Mouse (Mus musculus): Measurements from ENCODE around the gene Gm4881. TPM values are rescaled to one million over a fixed set of nuclear protein-coding genes. Genes with fewer than 3 reads are reported as not detected.

The Gm4881 gene
- not detected for total RNA-seq (2021)
- long read RNA-seq = 0 reads

GRCm38 (mm10) chr7:24944257-24944950 is at the start of gene Gm4881:
TSS of gene Gm4881 (minus strand) at chr7:24944494.
- no peak for DNase-seq (ENCODE audit: low spot score in 2 of 2)

GRCm38 (mm10) chr7:24993081-24993480 is 48.8 kb upstream of the Gm4881 start:
- DNase-seq (ENCODE audit: low spot score in 2 of 2) = peak in 1 of 2 experiments; percentile 56

DNA sequence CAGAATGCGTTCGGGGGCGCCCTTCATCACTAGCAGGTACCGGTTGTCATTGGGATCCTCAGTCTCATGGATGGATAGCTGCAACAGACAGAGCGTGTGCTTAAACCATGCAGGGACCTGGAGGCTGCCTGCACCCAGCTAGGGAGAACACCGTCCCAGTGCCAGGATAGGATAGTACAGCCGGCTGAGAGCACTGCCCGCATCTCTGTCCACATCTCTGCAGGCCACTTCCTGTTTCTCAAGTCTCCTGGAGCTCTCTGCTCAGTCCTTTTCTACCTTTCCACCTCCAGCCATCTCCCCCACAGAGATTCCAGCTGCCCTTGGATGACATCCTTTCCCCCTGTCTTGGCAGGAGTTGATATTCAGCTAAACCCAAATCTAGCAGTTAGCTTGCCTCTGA is 46.2 kb upstream of the Gm4881 start:
- DNase-seq (ENCODE audit: low spot score in 2 of 2) = no peak

DNA sequence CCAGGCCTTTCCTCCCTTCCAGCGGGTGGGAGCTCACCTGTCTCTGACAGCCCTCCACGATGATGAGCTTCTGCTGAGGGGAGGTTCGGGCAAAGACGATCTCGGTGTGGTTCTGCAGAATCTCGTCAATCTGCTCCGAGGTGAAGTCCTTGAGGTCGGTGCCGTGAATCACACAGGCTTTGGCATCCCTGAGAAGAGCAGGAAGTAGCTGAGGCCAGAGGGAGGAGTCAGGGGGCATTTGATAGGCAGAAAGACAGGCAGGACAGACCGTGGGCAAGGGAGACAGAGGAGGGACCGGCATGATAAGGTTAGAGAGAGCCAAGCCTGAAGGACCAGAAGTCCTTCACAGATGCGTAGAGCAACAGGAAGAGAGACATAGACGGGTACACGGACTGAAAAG is 43.6 kb upstream of the Gm4881 start:
- DNase-seq (ENCODE audit: low spot score in 2 of 2) = no peak

DNA sequence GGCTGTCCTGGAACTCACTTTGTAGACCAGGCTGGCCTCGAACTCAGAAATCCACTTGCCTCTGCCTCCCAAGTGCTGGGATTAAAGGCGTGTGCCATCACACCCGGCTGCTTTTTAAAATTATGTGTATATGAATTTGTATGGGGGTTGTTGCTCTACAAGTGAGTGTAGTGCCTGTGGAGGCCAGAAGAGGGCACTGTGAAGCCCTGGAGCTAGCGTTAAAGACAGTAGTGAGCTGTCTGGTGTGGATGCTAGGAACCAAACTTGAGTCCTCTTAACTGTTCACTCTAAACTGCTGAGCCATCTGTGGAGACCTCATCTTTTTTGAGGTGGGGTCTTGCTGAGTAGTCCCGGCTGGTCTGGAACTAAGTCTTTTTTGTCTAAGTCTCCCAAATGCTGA is 41.5 kb upstream of the Gm4881 start:
- DNase-seq (ENCODE audit: low spot score in 2 of 2) = no peak

GRCm38 (mm10) chr7:24984307-24984706 is 40.0 kb upstream of the Gm4881 start:
- no peak for DNase-seq (ENCODE audit: low spot score in 2 of 2)

DNA sequence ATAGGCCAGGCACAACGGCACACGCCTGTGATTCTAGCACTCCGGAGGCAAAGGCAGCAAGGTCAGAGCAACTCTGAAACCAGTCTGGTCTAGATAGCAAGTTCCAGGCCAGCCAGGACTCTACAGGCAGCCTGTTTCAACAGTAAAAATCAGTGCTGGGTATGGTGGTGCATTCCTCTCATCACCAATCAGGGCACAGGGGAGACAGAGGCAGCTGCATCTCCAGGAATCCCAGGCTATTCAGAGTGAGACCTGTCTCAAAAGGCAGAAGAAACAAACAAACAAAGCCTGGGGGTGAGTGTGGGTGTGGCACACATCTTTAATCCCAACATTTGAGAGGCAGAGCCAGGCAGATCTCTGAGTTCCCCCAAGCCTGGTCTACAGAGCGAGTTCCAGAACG is 39.1 kb upstream of the Gm4881 start:
- no peak for DNase-seq (ENCODE audit: low spot score in 2 of 2)

- no peak for DNase-seq (ENCODE audit: low spot score in 2 of 2)
These were observed 36.1 kb upstream of the Gm4881 start for GRCm38 (mm10) chr7:24980439-24980838.

GRCm38 (mm10) chr7:24978781-24979180 is 34.5 kb upstream of the Gm4881 start:
- DNase-seq (ENCODE audit: low spot score in 2 of 2) = no peak

- DNase-seq (ENCODE audit: low spot score in 2 of 2) = peak in 1 of 2 experiments; percentile 52
These were observed 30.8 kb upstream of the Gm4881 start for GRCm38 (mm10) chr7:24974893-24975595.

DNA sequence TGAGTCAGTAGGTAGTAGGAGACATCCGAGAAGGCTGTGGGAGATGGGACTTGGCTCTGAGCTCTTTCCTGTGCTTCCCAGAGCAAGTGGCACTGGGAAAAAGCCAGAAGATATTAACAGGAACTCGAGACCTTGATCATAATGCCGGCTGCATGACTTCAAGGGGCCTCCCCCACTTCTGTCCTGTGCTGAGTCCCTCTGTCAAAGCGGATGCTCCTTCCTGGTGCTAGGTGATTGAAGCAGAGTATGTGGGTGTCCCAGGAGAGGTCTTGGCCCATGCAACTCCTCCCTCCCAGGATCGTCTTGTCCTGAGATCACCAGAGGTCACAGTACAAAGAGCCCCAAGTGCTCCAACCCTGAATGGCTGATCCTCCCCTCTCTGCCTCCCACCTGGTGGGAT is 29.6 kb upstream of the Gm4881 start:
- DNase-seq (ENCODE audit: low spot score in 2 of 2) = no peak

- DNase-seq (ENCODE audit: low spot score in 2 of 2) = no peak
These were observed 28.9 kb upstream of the Gm4881 start for GRCm38 (mm10) chr7:24973208-24973607.

GRCm38 (mm10) chr7:24971972-24972893 is 27.9 kb upstream of the Gm4881 start, which contains the start of gene Rabac1:
TSS of gene Rabac1 (minus strand) at chr7:24972754.
- DNase-seq (ENCODE audit: low spot score in 2 of 2) = peak; percentile 93 to 97

- peak in 1 of 2 experiments; percentile 44 for DNase-seq (ENCODE audit: low spot score in 2 of 2)
These were observed 27.1 kb upstream of the Gm4881 start for GRCm38 (mm10) chr7:24971261-24971971.

GRCm38 (mm10) chr7:24970341-24970740 is 26.0 kb upstream of the Gm4881 start:
- peak in 1 of 2 experiments; percentile 4 for DNase-seq (ENCODE audit: low spot score in 2 of 2)

- peak; percentile 51 to 86 for DNase-seq (ENCODE audit: low spot score in 2 of 2)
These were observed 25.5 kb upstream of the Gm4881 start for GRCm38 (mm10) chr7:24969805-24970204.

DNA sequence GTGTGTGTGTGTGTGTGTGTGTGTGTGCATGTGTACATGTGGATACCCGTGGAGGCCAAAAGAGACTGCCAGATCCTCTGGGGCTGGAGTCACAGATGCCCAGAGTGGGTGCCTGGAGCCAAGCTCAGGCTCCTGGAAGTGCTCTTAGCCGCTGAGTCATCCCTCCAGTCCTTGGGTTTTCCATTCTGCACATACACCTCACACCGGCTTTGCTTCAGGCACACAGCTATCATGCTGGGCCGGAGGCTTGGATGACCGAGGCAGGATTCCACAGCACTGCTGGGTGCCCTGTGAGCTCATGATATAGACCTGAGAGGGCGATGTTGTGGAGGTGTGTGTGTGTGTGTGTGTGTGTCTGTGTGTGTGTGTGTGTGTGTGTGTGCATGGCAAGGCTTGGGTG is 24.2 kb upstream of the Gm4881 start:
- DNase-seq (ENCODE audit: low spot score in 2 of 2) = no peak

GRCm38 (mm10) chr7:24967966-24968365 is 23.7 kb upstream of the Gm4881 start:
- no peak for DNase-seq (ENCODE audit: low spot score in 2 of 2)

- DNase-seq (ENCODE audit: low spot score in 2 of 2) = peak; percentile 72 to 92
These were observed 20.7 kb upstream of the Gm4881 start for GRCm38 (mm10) chr7:24964897-24965535.

DNA sequence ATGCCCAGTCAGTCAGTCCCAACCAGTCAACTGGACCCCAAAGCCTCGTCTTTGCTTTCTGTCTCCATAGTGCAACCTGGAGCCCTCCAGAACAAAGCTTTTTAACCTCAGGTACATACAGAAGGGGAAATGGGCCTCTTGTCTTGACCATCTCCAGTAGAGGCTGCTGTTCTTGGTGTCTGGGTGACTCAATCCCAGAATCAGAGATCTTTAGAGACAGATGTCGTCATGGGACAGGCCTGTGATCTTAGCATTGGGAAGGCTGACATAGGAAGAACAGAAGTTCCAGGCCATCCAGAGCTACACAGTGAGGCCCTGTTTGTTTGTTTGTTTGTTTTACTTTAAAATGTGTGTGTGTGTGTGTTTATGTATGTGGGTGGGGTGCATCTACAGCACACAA is 20.0 kb upstream of the Gm4881 start:
- DNase-seq (ENCODE audit: low spot score in 2 of 2) = no peak

Data from layer of hippocampus, adult 18-20 months (tissue).